Mouse (Mus musculus) liver, embryonic 14.5 days (tissue): ENCODE data around the gene Camk1.

Source experiments
- CTCF ChIP-seq: IDR thresholded peaks from 2 replicates; pipeline ENCODE4 v1.5.1; 2016; ENCODE audit warnings: antibody characterized with exemption, low read depth, control low read depth
- EP300 ChIP-seq: IDR thresholded peaks from 2 replicates; pipeline ENCODE4 v1.6.1; 2016; ENCODE audit warnings: antibody characterized with exemption, low read depth

- TF ChIP-seq CTCF (no peak), EP300 (no peak)
These were observed 7.9 kb upstream of the Camk1 start for GRCm38 (mm10) chr6:113351653-113352052.
